Mouse (Mus musculus) heart, adult 2 months (tissue): ENCODE results near the gene Mdfic.

ENCODE experiments used
- CTCF ChIP-seq: fragments of 200-600 bp; IDR thresholded peaks from 2 replicates; pipeline ENCODE4 v1.8.1; 2022; ENCODE audit warnings: antibody characterized with exemption, mild to moderate bottlenecking, moderate library complexity
- EP300 ChIP-seq: fragments of 200-500 bp; IDR thresholded peaks from 2 replicates; pipeline ENCODE4 v1.6.1; 2011; ENCODE audit warnings: low read depth, low read length, control low read depth; ENCODE audit not compliant: insufficient read depth

DNA sequence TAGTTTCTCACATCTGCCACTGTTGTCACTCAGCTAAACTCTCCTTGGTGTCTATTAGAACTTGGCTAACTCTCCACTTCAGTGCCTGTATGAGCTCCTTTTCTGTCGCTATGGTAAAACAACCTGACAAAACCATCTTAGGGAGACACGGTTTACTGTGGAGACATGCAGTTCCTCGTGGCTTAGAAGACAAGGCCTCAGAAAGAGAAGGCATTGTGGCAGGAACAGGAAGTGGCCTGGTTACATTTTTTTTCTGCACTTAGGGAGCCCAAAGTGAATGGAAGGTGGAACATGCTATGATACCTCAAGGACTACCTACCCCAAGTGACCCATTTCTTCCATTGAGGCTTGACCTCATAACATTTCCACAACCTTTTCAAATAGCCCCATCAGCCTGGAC lies 18.7 kb downstream of the Mdfic start:
- no peak for TF ChIP-seq CTCF
- TF ChIP-seq EP300: no peak
